Mouse (Mus musculus) spleen, postnatal 14 days (tissue): ENCODE measurements at regions not wholly inside any gene's neighbourhood (a gene's known extent, or its start where the extent isn't known, plus 50 kb on each side); places are given as distances from the start of the nearest gene placed in this dataset.
"Not testable (repeated sequence)": the region's sequence is repeated elsewhere in the genome, so short reads cannot be mapped to it uniquely, and the experiment has no call there.

Experiments used
- DNase-seq, 2 experiments: peaks; one replicate each; pipeline ENCODE4 v3.0.0; 2021 to 2022; ENCODE audit warnings: low spot score in 2 of 2

DNA sequence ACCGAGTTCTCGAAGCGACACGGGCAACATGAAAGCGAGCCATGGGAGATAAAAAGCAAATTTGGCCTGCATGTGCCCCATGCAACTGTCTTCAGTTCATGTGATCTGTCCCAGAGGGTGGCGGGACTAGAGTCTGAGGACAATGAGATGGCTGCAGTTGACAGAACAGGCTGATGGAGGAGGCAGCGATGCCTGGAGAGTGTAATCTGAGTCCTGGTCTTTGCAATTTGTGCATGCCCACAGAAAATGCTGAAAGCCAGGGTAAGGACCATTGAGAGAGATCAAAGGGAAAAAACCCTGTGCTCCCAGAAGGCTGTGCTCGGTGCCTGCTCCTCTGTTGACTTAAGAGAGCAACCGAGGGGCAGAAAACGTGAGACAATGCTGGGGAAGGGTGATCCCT is 624.8 kb upstream of the BB014433 start:
- DNase-seq: no peak

DNA sequence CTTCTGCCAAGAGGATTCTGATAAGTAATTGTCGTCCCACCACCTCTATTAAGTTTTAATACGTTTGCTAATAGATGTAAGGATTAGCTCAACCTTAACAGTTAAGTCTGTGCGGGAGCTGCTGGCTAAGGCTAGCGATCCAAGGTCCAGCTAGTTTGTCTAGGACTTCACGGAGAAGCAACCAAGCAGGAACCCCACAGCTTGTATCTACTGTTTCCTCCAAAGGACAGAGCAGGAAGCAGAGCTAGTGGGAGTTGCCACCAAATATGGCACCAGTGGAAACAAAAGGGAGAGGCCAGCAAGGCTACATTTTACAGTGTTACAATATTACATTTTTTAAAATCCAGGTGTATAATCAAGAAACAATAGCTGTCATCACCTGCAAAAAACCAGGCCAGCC is 624.4 kb upstream of the BB014433 start:
- DNase-seq: no peak

DNA sequence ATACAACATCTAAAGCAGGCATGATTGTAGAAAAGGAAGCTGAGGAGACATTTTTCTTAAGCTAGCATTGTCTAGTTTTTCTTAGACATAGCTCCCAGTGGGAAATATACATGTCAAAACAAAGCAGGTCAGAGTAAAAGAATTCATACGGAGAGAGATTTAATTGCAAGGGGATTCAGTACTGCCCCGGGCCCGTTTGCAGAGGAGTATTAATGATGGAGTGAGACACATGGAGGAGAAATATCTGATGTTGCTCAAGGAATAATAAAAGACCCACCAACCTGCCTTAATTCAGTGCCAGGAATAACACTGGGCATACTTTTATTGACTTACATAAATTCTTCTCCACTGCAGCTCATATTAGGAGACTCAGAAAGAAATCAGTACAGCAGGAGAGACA is 623.6 kb upstream of the BB014433 start:
- no peak for DNase-seq

DNA sequence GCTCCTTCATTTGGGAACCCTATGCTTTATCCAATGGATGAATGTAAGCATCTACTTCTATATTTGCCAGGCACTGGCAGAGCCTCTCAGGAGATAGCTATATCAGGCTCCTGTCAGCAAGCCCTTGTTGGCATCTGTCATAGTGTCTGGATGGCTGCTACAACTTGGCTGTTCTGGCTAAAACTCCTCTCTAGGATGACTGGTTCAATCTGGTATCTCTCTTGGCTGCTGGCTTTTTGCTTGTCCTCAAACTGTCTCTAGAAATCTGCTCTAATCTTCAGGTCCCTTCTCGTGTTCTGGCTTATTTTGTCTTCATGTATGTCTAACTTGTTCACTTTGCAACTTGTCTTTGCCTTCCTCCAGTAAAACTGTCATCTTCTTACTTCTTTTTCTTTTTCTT is 614.7 kb upstream of the BB014433 start:
- no peak for DNase-seq

DNA sequence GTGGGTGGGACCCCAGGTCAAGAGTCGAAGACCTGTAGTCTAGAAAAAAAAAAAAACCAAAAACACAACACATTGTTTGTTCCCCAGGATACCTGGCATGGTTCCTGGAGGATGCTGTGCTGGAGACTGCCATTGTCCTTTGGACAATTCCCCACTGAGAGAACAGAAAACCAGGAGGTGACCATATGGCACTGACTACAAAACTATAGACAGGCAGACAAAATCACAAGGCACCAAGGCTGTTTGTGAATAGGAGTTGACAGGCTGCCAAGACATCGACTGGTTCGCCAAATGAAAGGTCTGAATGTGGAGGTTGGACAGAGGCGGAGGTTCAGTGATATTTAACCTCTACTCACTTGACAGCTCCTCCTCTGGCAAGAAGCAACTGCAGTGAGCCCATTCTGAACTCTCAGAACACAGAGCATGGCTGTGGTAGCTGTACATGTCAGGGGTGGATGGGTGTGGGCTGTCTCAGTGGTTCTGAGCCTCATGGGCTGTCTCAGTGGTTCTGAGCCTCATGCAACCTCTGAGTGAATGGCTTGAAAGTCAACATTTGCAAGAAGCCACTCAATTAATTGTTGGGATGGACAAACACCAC is 589.0 kb upstream of the BB014433 start:
- no peak for DNase-seq

DNA sequence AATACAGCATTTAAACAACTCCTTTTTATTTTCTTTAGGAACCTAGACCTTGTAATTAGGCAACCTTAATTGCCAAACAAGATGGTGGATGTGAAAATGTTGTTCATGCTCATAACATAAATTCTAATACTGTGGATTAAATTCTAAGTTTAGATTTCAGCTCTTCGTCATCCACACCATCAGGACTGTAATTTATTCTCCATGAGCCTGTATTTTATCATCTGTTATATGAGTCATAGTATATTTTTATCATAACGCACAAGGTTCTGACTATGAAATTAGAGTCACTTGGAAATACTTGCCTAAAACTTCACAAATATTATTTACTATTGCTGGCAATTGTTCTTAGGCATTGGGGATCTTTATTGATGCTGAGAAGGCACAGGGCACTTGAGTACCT is 582.7 kb upstream of the BB014433 start:
- DNase-seq: no peak

DNA sequence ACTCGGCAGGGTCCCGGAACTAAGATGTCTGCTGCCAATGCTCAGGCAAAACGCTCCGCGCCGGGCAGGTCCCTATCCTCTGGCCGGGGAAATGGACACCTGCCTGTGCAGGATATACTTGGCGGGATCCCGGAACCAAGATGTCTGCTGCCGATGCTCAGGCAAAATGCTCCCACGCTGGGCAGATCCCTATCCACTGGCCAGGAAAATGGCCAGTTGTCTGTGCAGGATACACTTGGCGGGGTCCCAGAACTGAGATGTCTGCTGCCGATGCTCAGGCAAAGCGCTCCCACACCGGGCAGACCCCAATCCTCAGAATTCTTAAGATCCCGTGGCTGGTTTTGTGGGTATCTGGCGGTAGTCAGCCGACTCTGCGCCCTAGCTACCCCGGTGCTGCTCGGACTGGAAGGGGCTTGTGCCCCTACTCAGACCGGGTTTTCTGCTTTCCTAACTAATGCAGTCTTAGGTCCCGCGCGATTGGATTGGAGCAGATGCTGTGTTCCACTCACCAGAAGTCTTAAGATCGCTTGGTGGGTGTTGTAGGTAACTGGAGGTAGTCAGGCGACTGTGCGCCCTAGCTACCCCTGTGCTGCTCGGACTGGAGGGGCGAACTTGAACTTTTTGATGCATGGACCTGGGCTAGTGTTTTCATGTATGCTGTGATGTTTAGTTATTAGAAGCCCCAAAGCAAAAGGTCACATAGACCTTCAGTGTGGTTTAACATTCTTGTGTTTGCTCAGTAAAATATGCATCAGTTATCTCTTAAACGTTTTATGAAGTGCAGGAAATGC is 577.9 kb upstream of the BB014433 start:
- not testable (repeated sequence) for DNase-seq

DNA sequence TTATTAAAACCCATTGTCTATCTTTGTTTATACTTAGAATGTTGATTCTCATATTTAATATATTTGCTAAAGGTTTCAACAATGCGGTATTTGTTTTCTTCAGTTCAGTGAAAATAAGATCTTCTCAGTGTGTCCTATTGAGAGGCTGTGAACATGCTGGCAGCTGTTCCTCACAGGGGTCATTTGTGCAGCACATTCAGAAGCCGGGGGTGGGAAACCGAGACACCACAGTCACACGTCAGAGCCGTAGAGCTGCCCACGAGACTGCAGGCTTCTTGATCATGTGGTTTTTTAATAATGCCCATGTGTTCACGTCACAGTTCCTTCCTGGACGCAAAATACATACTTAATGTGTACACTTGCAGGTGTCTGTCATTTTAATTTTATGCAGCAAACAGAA is 564.3 kb upstream of the BB014433 start:
- DNase-seq: no peak

DNA sequence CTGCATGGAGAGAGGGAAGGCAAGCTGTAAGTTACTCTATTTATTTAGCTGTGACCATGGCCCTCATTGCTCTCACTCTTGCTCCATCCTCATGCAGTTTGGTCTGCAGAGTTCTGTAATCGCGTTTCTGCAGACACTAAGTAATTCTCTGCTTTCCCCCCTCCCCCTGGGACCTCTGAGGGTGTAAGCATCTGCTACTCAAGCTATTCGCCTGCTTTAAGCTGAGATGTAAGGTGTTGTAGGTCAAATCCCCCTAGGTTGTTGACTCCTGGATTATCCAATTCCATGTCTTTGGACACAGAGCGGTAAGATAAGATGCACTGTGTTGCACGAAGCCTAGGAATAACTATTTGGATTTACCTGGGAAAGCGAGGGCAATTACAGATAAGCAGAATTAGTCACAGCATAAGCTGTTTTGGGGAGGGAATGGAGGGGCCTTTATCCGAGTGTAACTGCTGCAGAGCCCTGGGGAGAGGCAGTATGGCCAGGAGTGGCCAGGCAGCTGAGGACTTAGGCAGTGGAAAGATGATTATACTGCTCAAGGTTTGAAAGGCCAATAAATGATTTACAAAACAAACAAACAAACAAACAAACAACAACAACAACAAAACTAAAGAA is 561.8 kb upstream of the BB014433 start:
- no peak for DNase-seq

DNA sequence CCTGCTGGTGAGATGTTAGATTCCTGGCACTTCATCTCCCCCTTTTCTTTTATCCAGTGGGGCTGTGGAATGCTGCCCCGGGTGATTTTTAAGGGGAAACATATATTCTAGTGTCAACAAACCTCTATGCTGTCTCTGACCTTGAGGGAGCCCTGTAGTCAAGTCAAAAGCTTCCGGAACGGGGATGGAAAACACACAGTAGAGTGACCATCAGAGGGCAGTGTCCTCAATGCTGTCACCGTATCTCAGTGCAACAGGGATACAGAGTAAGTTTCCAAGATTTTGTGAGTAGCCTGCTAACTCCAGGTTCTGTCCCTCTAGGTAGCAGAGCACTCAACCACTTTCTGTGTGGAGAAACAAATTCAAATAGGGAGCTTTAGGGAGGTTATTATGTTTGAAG is 555.7 kb upstream of the BB014433 start:
- no peak for DNase-seq

DNA sequence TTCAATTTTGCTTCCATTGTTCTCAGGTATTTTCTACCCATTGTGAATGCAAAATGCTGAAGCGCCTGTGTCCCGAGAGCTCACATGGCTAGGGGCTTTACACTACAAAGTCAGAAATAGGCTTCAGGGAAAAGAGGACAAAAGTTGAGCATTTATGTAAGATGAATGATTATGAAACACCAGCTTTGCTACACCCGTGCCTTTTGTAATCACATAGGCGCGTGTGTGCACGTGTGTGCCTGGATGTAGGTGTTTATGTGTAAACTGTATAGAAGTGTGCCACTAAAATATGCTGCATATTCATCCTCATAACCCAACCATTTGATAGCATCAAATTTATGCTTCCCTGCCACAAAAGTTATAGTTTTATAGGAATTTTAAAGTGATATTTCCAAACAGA is 547.2 kb upstream of the BB014433 start:
- no peak for DNase-seq

DNA sequence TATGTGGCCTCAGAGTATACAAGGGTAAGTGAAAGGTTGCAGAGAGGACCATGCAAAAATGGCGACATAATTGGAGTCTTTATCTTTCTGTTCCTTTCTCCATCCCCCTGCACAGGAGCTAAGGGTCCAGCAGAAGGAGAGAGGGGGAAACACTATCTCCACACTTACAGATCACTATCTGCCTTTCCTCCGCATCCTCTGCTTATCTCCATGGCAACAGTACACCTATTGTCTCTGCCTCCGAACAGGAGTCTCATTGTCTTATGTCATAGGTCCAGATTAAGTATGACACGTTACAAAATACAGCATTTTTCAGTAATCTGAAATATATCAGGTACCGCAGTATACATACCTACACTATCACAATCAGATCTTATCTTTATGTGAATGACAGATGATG is 537.9 kb upstream of the BB014433 start:
- no peak for DNase-seq

DNA sequence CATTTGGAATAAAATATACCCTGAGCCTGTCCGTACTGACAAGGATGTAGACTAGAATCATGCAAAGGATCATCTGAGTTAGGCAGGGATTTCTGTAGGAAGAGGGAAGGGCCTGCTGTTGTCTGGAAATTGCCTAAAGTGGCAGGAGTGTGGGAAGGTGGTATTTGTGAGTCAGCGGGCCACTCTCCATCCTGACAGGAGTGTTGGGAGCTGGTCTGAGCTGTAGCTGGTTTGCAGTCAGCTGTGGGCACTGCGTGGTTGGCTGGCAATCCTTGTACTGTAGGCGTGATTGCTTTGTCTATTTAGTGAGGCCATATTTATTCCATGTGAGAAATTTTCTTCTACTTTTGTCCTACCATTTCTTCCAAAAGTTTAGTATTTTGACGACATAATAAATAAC is 524.2 kb upstream of the BB014433 start:
- DNase-seq: no peak

DNA sequence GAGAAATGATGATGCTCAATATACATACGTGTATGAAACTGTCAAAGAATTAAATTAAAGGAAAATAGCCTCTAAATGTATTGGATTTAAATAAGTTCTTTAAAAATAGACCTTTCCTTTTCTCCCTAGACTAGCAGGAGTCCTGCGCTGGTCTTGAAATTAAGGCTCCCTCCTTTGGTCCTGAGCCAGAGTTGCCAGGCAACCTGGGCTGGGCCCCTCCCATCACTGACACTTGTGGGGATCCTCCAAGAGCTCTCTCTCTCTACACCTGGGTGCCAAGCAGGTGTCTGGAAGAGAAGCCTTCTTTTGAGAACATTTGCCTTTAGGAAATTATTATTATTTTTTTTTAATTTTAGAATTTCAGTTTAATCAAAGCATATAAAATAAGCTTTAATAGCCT is 521.9 kb upstream of the BB014433 start:
- DNase-seq: no peak

DNA sequence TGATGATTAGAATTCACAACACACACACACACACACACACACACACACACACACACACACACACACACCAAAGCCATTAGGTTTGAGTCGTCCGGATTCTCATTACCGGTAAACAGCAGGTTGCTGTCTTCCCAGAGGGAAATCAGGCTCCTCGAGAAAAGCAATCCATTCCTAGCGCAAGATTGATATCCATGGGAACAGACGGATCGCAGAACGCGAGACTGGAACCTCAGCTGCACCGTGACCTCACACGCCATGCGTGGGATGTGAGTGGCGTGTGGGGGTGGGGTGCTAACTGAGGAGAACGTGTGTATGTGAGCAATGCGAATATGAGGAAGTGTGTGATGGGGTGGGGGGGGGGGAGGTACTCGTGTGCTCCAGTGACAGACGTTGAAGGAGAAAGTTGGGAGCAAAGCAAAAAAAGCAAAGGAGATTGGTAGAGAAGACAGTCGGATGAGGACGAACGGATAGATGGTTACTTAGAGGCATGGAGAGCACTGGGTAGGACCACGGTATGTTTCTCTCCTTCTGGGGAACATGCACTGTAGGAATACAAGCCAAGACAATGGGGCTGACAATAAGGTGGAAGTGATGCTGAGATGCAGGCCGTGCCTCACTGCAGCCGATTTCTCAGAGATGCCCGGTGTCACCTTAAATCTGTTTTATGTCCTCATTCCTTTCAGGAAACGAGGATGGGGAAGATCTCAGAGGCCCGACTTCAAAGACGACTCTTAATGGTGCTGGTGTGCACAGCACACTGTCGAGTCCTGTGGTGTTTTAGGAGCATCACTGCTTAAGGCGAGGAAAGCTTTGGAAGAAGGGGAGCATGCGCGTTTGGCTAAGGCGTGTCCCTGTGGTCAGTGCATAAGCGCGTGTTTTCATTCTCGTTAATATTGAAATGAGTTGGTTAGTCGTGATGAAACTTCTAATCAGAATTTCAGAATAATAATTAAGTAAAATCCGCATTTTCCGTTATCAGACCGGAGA is 516.7 kb upstream of the BB014433 start:
- no peak for DNase-seq

DNA sequence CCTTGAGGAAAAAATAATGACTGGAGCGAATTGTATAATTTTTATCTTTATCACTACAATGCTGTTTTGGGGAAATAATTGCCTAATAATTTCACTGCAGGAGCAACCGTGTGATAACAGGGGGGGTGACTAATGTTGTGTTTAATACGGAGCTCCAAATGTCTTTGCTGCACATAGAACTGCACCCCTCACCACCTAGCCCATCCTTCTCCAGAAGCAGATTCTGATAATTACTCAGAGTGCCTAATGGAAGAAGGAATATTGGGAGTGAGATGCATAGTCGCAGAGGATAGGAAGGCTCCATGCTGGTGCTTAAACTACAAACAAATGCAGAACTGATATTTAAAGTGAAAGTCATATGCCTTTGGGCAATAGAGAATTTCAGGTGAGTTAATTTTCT is 486.1 kb upstream of the BB014433 start:
- DNase-seq: no peak

DNA sequence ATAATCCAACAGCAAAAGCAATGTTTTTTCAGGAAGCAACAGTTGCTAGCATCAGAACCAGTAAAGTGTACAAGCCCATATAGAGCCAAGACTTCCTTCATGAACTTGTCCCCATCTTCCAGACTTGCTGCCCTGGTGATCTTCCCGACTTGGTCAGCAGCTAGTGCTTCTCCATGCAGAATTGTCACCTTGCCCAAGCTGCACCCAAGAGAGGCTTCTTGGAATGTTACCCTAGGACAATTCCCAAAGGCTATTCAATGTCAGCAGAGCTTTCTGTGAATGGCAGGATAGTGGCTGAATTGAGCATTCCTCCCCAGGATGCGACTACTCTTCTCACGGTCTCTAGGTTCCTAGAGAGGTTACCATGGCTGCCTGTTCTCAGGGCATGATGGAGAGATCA is 479.6 kb upstream of the BB014433 start:
- no peak for DNase-seq

DNA sequence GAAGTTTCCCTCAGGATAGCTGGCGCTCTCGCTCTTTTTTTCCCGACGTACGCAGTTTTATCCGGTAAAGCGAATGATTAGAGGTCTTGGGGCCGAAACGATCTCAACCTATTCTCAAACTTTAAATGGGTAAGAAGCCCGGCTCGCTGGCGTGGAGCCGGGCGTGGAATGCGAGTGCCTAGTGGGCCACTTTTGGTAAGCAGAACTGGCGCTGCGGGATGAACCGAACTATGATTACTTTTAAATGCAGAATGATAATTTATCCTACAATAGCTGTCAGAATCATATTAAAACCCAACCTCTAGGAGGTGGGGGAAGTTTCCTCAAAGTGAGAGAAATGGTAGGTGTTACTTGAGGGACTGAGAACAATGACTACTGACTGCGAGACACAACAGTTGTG is 474.0 kb upstream of the BB014433 start:
- DNase-seq: peak; percentile 7 to 30

DNA sequence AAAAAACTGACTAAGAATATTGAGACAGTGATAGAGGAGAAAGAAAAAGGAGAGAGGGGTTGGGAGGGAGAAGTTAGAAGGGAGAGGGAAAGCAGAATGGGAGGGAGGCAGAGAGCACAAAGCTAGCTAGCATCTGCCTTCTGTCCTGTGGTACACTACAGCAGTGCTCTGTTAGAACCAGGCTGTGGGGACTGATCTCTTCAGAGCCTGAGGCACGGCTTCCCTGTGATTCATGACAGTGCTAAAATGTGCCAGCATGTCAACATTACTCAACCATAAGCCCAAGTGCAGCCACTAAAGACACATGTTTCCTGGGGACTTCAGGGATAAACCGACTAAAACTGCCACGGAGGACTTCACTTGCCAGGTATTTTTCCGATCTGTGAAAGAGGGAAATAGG is 455.1 kb upstream of the BB014433 start:
- no peak for DNase-seq

DNA sequence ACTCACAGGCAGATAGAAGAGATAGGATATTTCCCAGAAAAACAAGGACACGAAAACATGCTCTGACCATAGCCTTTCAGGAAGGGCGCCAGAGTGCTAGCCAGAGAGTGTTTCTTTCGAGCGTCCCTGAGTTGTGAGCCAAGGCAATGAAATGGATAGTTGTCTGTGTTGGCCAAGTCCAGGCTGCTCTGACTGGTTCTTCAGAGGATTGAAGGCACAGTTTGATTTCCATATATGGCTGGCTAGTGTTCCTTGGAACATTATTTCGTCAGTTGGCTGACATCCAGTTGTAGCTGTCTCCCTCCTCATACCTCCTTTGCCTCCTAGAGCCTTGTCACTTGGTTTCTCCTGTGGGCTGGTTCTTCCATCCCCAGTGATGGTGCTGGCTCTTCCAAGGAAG is 451.7 kb upstream of the BB014433 start:
- DNase-seq: no peak

DNA sequence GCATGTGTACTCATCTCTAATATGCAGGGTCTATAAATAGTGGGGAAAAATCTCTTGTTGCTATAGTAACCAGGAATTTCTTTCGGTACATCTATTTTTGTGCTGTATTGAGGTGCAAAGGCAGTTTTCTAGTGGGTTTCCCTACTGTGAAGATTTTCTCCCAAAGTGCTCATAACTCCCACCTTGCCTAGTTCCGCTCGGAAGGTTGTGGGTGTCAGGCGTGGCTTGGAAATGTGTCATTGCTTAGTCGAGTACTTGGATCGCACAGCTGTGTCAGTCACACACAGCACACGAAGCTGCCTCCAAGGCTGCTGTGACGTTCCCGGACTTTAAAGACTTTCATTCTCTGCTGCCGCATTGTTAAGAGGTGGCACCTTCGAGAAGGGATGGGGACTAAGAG is 450.4 kb upstream of the BB014433 start:
- no peak for DNase-seq

DNA sequence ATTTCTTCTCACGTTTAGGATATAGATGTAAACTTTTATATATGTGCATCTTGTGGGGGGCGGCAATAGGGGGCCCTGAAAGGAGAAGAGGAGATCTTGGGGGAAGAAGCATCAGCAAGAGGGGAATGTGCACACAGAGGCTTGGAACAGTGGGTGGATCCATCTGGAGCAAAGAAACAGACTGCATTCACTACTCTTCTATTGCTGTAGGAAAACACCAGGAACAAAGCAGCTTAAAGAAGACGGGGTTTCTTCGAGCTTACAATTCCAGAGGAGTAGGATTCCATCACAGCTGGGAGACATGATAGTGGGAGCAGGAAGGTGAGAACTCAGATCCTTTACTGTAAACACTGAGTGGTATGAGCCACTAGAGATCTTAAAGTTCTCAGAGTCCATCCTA is 444.9 kb upstream of the BB014433 start:
- DNase-seq: no peak
